Mouse (Mus musculus) heart, embryonic 16.5 days (tissue): ENCODE measurements around the gene Gng11. TPM values are rescaled to one million over a fixed set of nuclear protein-coding genes. Genes with fewer than 3 reads are reported as not detected.

Experiments
- ATAC-seq: fragments of 200-750 bp; cut with Nextera tagmentation; replicated peaks from 2 replicates; pipeline ENCODE4 v1.8.0; 2017; ENCODE audit warnings: moderate number of reproducible peaks; ENCODE audit not compliant: insufficient read depth, low FRiP score; ENCODE audit errors: extremely low read depth
- H3K27ac ChIP-seq: fragments of 300-500 bp; sonication (generic); 2 replicates; pipeline ENCODE4 v1.5.1; 2014; ENCODE audit warnings: mild to moderate bottlenecking, low read length, control low read depth, moderate library complexity
- H3K27me3 ChIP-seq: fragments of 300-500 bp; sonication (generic); 2 replicates; pipeline ENCODE4 v1.6.1; 2014; ENCODE audit warnings: low read length, mixed read lengths; ENCODE audit not compliant: control insufficient read depth, insufficient read depth
- H3K36me3 ChIP-seq: fragments of 300-500 bp; sonication (generic); 2 replicates; pipeline ENCODE4 v1.6.1; 2014; ENCODE audit not compliant: control insufficient read depth, insufficient read depth
- H3K4me1 ChIP-seq: fragments of 300-500 bp; sonication (generic); 2 replicates; pipeline ENCODE4 v1.6.1; 2014; ENCODE audit warnings: low read length, mixed read lengths; ENCODE audit not compliant: control insufficient read depth, insufficient read depth
- H3K4me2 ChIP-seq: fragments of 300-500 bp; sonication (generic); 2 replicates; pipeline ENCODE4 v1.6.1; 2014; ENCODE audit warnings: low read depth, mild to moderate bottlenecking, control low read depth, low read length
- H3K4me3 ChIP-seq: fragments of 300-500 bp; sonication (generic); 2 replicates; pipeline ENCODE4 v1.5.1; 2014; ENCODE audit warnings: mild to moderate bottlenecking, control low read depth, low read length
- H3K9ac ChIP-seq: fragments of 300-500 bp; sonication (generic); 2 replicates; pipeline ENCODE4 v1.6.1; 2014; ENCODE audit warnings: low read length, control low read depth
- H3K9me3 ChIP-seq: fragments of 300-500 bp; sonication (generic); replicated peaks from 2 replicates; pipeline ENCODE4 v1.6.1; 2016; ENCODE audit warnings: low read length; ENCODE audit not compliant: control insufficient read depth
- WGBS: fragments of 180-500 bp; shearing (Covaris S2); extraction: QIAGEN DNeasy Blood & Tissue Kit; methylation state at CpG from one replicate; pipeline ENCODE4 v1.1.7; 2014; 5-methylcytosine and 5-hydroxymethylcytosine counted together
- polyA plus RNA-seq: library from polyadenylated mRNA; unstranded; fragments of >200 nt; fragmentation: Nextera tagmentation; extraction: Ambion mirVana; gene quantifications from 2 replicates; pipeline ENCODE4 v1.2.1, GENCODE M21; 2015

The Gng11 gene
- 108 and 110 TPM in 2 replicates for polyA plus RNA-seq

- Histone ChIP-seq H3K27me3 (no peaks in the 10 kb centered on the region), H3K4me3 (peak within 1 kb of the TSS; percentile 70), H3K27ac (peak within 1 kb of the TSS; percentile 97), H3K36me3 (no peaks in the 10 kb centered on the region), H3K4me2 (peak within 1 kb of the TSS; percentile 77), H3K9ac (peak within 1 kb of the TSS; percentile 86), H3K4me1 (0 out of 2 replicates have a peak, but pooled peaks cover 2% of the 10 kb centered on the region), H3K9me3 (no peaks in the 10 kb centered on the region)
- ATAC-seq, result peak; percentile 93
- under 1% methylated on average over 19 of the region's 19 CpGs for WGBS
Measured at GRCm38 (mm10) chr6:4003890-4004306, at the start of gene Gng11. Gene Gng11, plus strand, starts transcription at chr6:4003904.

GRCm38 (mm10) chr6:3954969-3955368 is 48.7 kb upstream of the Gng11 start:
- Histone ChIP-seq H3K4me1 (no peaks in the 10 kb centered on the region), H3K4me3 (no peak overlapping the region), H3K9ac (no peak overlapping the region), H3K9me3 (no peaks in the 10 kb centered on the region), H3K27ac (no peak overlapping the region), H3K36me3 (no peaks in the 10 kb centered on the region), H3K4me2 (no peak overlapping the region), H3K27me3 (no peaks in the 10 kb centered on the region)
- ATAC-seq, result no peak
- WGBS, result 57% methylated on average over 4 of the region's 4 CpGs

GRCm38 (mm10) chr6:3967676-3968626 is 35.8 kb upstream of the Gng11 start:
- no peaks in the 10 kb centered on the region for H3K9me3 ChIP-seq
- ATAC-seq, result peak; percentile 49; the same call in 1 of the 2 replicates
- H3K4me3 ChIP-seq, result peak overlapping the region; percentile 51
- WGBS, result 13% methylated on average over 31 of the region's 31 CpGs
- H3K27me3 ChIP-seq, result no peaks in the 10 kb centered on the region
- H3K36me3 ChIP-seq, result no peaks in the 10 kb centered on the region
- peak overlapping the region; percentile 64 for H3K9ac ChIP-seq
- no peak overlapping the region for H3K27ac ChIP-seq
- no peaks in the 10 kb centered on the region; the same call in 1 of the 2 replicates for H3K4me1 ChIP-seq
- peak overlapping the region; percentile 66 for H3K4me2 ChIP-seq

GRCm38 (mm10) chr6:3973679-3974078 is 30.0 kb upstream of the Gng11 start:
- 48% methylated on average over 1 of the region's 1 CpGs for WGBS
- H3K27ac ChIP-seq, result no peak overlapping the region
- H3K9ac ChIP-seq, result no peak overlapping the region
- ATAC-seq, result no peak
- H3K4me3 ChIP-seq, result no peak overlapping the region
- H3K4me1 ChIP-seq, result no peaks in the 10 kb centered on the region
- H3K9me3 ChIP-seq, result no peaks in the 10 kb centered on the region
- no peak overlapping the region for H3K4me2 ChIP-seq
- no peaks in the 10 kb centered on the region for H3K36me3 ChIP-seq
- no peaks in the 10 kb centered on the region for H3K27me3 ChIP-seq

GRCm38 (mm10) chr6:3982661-3983284 is 20.9 kb upstream of the Gng11 start:
- Histone ChIP-seq H3K9me3 (no peaks in the 10 kb centered on the region), H3K36me3 (no peaks in the 10 kb centered on the region), H3K4me1 (no peaks in the 10 kb centered on the region), H3K4me3 (no peak overlapping the region), H3K9ac (no peak overlapping the region), H3K27ac (no peak overlapping the region), H3K27me3 (no peaks in the 10 kb centered on the region), H3K4me2 (no peak overlapping the region)
- WGBS, result 84% methylated on average over 5 of the region's 5 CpGs
- ATAC-seq, result no peak

GRCm38 (mm10) chr6:3988750-3989149 is 15.0 kb upstream of the Gng11 start, which contains the start of gene Tfpi2:
Gene Tfpi2, minus strand, starts transcription at chr6:3988919.
- ATAC-seq, result no peak
- Histone ChIP-seq H3K27me3 (no peaks in the 10 kb centered on the region), H3K4me2 (no peak within 1 kb of the TSS), H3K27ac (no peak within 1 kb of the TSS), H3K9me3 (no peaks in the 10 kb centered on the region), H3K4me3 (no peak within 1 kb of the TSS), H3K9ac (no peak within 1 kb of the TSS), H3K36me3 (no peaks in the 10 kb centered on the region), H3K4me1 (no peaks in the 10 kb centered on the region)
- WGBS, result 71% methylated on average over 3 of the region's 3 CpGs

GRCm38 (mm10) chr6:3993492-3993891 is 10.2 kb upstream of the Gng11 start, which contains the start of gene Gngt1:
Gene Gngt1, plus strand, starts transcription at chr6:3993792.
- Histone ChIP-seq H3K27me3 (no peaks in the 10 kb centered on the region), H3K9me3 (no peaks in the 10 kb centered on the region), H3K36me3 (no peaks in the 10 kb centered on the region), H3K9ac (no peak within 1 kb of the TSS), H3K4me2 (no peak within 1 kb of the TSS), H3K4me3 (no peak within 1 kb of the TSS), H3K4me1 (no peaks in the 10 kb centered on the region), H3K27ac (no peak within 1 kb of the TSS)
- ATAC-seq, result no peak
- 82% methylated on average over 6 of the region's 6 CpGs for WGBS

- Histone ChIP-seq H3K9ac (no peak overlapping the region), H3K36me3 (no peaks in the 10 kb centered on the region), H3K4me1 (no peaks in the 10 kb centered on the region), H3K9me3 (no peaks in the 10 kb centered on the region), H3K27me3 (no peaks in the 10 kb centered on the region), H3K4me2 (no peak overlapping the region), H3K4me3 (no peak overlapping the region), H3K27ac (no peak overlapping the region)
- WGBS, result 68% methylated on average over 4 of the region's 4 CpGs
- no peak for ATAC-seq
Measured at GRCm38 (mm10) chr6:3998089-3998488, 5.6 kb upstream of the Gng11 start.

- H3K27me3 ChIP-seq, result no peaks in the 10 kb centered on the region
- WGBS, result 62% methylated on average over 6 of the region's 6 CpGs
- ATAC-seq, result no peak
- no peak overlapping the region for H3K9ac ChIP-seq
- no peak overlapping the region for H3K4me2 ChIP-seq
- no peak overlapping the region for H3K4me3 ChIP-seq
- H3K36me3 ChIP-seq, result no peaks in the 10 kb centered on the region
- H3K4me1 ChIP-seq, result no peaks in the 10 kb centered on the region
- no peaks in the 10 kb centered on the region for H3K9me3 ChIP-seq
- no peak overlapping the region for H3K27ac ChIP-seq
Measured at GRCm38 (mm10) chr6:3999296-3999695, 4.4 kb upstream of the Gng11 start.
